Mouse (Mus musculus): Measurements from ENCODE around the gene Raver2.
"Not testable (repeated sequence)": the region's sequence is repeated elsewhere in the genome, so short reads cannot be mapped to it uniquely, and the experiment has no call there.

Gene Raver2

GRCm38 (mm10) chr4:101068786-101069153, at the start of gene Raver2:
Gene Raver2, plus strand, starts transcription at chr4:101068983.
- peak in 1 of 2 experiments; percentile 7 for DNase-seq (ENCODE audit: low spot score in 2 of 2)

DNA sequence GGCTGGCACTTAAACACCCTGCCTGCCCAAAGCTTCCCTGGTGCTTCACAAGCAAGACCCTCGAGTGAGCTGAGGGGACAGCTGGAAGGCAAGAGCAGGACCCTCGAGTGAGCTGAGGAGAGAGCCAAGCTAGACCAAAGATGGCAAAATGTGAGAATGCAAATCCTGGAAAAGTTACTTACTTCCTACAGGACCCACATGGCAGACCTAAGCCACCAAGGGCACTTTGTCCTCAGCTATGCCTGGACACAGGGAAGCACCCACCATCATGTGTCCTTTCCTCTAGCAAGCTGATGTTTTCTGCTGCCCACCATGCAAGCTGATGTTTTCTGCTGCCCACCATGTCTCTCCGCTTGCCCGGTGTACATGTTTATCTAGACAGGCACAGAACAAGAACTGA, 48.2 kb upstream of the Raver2 start, which contains the start of gene Gm10577:
Gene Gm10577, minus strand, starts transcription at position 101 of the 400 bp plus-strand sequence.
- DNase-seq (ENCODE audit: low spot score in 2 of 2): no peak

DNA sequence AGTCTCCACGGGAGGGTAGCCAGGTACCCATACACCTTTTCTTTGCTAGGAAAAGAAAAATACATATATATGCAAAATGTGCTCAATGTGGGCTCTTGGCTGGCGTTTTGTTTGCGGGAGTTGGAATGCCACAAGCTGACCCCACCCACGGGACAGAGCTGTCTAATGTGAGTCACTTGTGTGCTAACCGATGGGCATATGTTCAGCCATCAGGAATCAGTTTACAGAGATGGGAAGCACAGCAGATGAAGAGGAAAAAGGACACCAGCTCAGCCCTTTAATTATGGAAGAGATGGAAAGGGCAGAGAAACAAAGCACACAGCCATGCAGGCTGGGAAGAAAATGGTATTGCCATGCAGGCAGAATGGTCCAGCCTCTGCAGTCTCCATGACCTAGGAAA, 42.2 kb upstream of the Raver2 start:
- DNase-seq (ENCODE audit: low spot score in 2 of 2): no peak

GRCm38 (mm10) chr4:101026995-101027394, 41.8 kb upstream of the Raver2 start:
- no peak for DNase-seq (ENCODE audit: low spot score in 2 of 2)

- DNase-seq (ENCODE audit: low spot score in 2 of 2): no peak
These were observed 40.9 kb upstream of the Raver2 start for GRCm38 (mm10) chr4:101027852-101028411.

DNA sequence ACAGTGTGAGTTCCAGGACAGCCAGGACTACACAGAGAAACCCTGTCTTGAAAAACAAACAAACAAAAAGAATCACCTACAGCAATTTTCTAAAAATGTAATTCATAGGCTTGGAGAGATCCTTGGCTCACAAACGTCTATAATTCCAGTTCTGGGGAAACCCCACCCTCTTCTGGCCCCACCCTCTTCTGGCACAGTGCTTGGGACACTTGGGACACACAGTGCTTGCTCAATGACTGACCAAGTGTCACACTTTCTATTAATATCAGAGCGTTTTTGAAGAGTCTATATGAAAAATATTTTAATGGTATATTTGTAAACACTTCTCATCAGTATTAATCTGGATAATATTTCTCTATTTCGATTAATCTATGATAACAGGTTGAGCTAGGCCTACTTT, 35.7 kb upstream of the Raver2 start:
- no peak for DNase-seq (ENCODE audit: low spot score in 2 of 2)

DNA sequence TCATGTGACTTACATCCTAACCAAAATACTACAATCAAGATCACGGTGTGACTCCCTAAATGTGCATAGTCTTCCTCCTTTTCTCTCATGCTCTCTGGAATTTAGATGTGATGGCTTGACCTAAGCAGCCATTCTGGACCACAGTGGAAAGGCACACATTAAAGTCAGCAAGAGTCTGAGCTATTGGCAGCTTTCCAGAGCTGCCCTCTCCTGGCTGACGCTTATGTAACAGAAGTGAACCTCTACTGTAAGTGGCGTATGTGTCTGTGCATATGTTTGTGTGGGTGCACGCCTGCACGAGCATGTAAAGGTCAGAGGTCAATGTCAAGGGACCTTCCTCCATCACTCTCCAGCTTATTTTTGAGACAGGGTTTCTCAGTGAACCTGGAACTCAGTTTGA, 33.7 kb upstream of the Raver2 start:
- DNase-seq (ENCODE audit: low spot score in 2 of 2): no peak

- DNase-seq (ENCODE audit: low spot score in 2 of 2): no peak
These were observed 31.6 kb upstream of the Raver2 start for GRCm38 (mm10) chr4:101037156-101037555.

- DNase-seq (ENCODE audit: low spot score in 2 of 2): no peak
These were observed 25.1 kb upstream of the Raver2 start for GRCm38 (mm10) chr4:101043691-101044090.

DNA sequence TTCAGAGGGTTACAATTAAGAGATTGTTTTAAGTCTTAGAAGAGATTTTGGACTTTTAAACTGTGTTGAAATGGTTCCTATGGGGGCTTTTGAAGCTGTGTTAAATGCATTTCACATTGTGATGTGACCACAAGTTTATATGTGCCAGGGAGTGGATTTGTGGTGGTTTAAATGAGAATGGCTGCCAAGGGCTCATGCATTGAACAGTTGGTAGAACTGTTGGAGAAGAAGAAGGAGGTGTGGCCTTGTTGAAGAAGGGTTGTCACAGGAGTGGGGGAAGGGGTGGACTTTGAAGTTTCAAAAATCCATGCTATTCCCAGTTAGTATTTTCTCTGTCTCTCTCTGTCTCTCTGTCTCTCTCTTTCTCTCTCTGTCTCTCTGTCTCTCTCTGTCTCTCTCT, 24.6 kb upstream of the Raver2 start:
- DNase-seq (ENCODE audit: low spot score in 2 of 2): no peak

GRCm38 (mm10) chr4:101046576-101046975, 22.2 kb upstream of the Raver2 start:
- DNase-seq (ENCODE audit: low spot score in 2 of 2): no peak

DNA sequence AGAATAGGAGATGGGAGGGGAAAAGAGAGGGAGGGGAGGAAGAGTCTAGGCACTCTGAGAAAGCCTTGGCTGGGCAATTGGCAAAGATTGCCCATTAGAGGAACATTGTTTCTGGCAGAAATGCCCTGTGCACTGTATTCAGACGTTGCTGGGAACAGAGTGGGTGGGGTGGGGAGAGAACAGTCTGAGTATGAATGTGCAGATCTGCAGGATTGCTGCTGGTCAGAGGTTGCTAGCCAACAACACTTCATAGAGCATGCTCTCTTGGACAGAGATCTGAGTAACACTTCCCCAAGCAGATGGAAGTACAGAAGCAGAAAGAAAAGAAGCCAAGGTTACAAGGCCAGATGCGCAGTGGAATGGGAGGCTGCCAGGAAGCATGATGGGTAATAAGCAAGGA, 6.6 kb upstream of the Raver2 start:
- no peak for DNase-seq (ENCODE audit: low spot score in 2 of 2)

DNA sequence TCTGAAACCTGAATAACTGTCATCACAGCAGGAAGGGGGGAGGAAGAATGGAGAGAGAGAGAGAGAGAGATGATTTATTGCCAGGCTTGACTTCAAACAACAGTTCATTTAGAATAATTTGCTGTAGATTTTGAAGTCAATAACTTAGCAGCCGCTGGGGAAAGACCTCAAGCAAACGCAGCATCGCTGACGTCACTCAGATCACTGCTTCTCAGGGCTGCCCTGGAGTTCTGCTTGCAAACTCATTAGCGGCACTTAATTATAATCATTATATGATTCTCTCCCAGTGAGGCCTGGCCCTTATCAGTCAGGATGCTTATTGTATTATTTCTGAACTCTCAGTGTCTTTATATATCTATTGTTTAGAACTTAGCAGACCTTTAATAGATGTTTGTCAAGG, 2.4 kb upstream of the Raver2 start:
- DNase-seq (ENCODE audit: low spot score in 2 of 2): no peak

GRCm38 (mm10) chr4:101069154-101069971, 580 bp downstream of the Raver2 start:
- no peak for DNase-seq (ENCODE audit: low spot score in 2 of 2)

DNA sequence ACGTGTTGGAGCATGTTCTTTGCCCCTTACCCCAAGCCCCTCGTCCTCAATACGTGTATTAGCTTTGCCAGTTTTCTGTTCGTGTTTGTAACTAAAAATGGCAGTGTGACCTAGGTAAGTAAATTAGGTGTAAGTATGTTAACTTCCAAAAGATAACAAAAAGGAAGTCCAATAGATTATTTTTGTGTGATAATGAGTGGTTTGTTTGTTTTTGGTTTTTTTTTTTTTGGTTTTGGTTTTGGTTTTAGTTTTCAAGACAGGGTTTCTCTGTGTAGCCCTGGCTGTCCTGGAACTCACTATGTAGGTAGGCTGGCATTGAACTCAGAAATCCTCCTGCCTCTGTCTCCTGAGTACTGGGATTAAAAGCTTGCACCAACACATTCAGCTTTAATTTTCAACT, 2.8 kb downstream of the Raver2 start:
- no peak for DNase-seq (ENCODE audit: low spot score in 2 of 2)

DNA sequence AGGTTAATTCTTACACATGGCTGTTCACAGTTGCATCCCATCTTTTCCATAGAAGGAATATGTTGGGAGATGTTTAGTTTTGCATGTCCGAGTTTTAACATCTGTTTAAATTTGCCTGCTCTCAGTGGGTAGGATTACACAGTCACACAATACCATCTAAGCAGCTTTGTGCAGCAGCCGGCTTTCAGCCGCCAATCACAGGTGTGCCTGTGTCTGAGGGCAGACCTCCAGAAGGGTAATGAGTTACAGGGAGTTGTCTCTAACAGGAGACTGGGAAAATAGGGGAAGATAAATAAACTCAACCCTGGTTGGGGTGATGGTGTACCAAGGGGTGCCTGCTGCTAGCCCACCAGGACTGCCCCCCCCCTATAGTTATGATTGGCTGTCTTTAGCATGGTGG, 7.6 kb downstream of the Raver2 start:
- DNase-seq (ENCODE audit: low spot score in 2 of 2): no peak

DNA sequence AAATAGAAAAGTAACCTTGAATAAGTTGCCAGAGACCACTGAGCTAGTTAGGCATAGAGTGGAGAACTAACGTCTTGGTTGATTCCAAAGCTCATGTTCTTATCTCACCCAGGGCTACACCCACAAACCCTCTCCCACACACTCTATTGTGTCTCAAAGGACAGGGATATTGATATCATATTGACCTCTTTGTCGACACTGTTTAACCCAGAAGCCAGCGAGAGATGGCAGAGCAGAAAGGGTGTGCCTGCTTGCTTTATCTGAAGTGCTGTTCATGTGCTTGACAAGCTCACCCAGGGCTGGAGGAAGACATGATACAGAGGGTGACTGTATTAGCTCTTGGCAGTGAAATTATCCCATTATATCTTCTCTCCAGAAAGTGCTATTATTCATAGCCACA, 11.2 kb downstream of the Raver2 start:
- DNase-seq (ENCODE audit: low spot score in 2 of 2): no peak

GRCm38 (mm10) chr4:101082176-101082888, 13.5 kb downstream of the Raver2 start:
- no peak for DNase-seq (ENCODE audit: low spot score in 2 of 2)

DNA sequence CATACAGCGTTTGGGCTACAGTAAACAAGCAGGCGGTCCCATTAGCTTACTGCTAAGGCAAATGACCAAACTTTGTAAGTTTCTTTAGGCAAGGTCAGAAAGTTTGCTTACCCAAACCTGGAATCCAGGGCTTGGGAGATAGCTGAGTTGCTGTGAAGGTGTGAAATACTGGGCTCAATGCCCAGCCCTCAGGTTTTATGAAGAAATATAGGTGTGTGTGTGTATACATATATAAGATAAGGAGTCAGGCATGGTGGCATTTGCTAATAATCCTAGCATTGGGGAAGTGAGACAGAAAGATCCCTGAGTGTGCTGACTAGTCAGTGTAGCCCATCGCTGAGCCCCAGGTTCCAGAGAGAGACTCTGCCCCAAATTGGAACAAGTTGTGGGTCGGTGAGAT, 16.1 kb downstream of the Raver2 start:
- no peak for DNase-seq (ENCODE audit: low spot score in 2 of 2)

- no peak for DNase-seq (ENCODE audit: low spot score in 2 of 2)
These were observed 17.3 kb downstream of the Raver2 start for GRCm38 (mm10) chr4:101086040-101086439.

DNA sequence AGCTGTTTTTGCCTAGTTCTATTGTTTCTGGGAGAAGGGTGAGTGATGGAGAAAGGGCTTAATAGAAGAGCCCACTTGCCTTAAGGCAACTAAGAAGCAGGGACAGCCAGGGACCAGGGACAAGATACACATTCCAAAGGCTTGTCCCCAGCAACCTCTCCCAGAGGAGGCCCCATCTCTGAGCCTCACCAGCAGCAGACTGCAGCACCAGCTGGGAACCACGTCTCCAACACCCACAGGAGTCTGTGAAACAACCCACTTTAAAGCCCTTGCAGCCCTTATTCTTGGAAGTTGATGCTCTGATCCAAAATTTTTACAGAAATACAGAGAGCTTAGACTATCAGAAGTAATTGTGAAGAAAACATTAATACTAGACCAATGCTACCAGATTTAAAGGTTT, 18.9 kb downstream of the Raver2 start:
- no peak for DNase-seq (ENCODE audit: low spot score in 2 of 2)

DNA sequence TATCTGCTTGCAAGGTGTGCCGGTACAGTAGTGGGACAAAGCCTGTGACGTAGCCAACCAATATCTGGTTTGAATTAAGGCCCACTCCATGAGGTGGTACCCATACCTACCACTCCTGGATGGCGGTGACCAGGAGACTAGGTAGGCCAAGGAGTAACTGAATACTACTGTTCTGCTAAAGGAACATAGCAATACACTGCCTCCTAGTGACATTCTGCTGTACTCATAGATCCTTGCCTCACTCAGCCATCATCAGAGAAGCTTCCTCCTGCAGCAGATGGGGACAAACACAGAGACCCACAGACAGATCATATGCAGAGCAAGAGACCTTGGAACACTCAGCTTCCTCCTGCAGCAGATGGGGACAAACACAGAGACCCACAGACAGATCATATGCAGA, 21.8 kb downstream of the Raver2 start:
- DNase-seq (ENCODE audit: low spot score in 2 of 2): not testable (repeated sequence)

DNA sequence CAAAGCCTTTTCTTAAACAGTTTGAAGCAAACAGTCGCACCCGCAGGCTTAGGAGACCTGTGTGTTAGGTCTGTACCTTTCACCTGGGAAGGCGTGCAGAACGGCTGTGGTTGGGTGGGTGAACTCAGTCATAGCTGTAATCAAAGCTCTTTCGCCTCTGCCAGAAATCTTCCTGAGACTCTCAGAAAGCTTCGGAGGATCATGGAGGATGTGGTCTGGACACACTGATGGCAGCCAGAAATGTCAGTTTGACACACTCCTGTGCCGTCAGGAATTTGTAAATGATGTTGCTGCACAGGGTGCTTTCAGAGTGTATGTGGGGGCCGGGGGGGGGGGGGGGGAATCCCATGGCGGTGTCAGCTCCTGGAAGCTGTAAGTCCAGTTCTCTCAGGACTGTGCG, 24.5 kb downstream of the Raver2 start:
- DNase-seq (ENCODE audit: low spot score in 2 of 2): no peak
